Mouse (Mus musculus): ENCODE data around the gene Bin2. TPM values are rescaled to one million over a fixed set of nuclear protein-coding genes. Genes with fewer than 3 reads are reported as not detected.
"Not testable (repeated sequence)": the region's sequence is repeated elsewhere in the genome, so short reads cannot be mapped to it uniquely, and the experiment has no call there.

The Bin2 gene
- polyA plus RNA-seq, 1 experiment from 2014 or later: 62.1 TPM

GRCm38 (mm10) chr15:100627774-100628370 is 41.5 kb downstream of the Bin2 start:
- no peaks in the 10 kb centered on the region for H3K9me3 ChIP-seq (ENCODE audit: control insufficient read depth, low read length)
- 26% methylated on average over 11 of the region's 11 CpGs for WGBS
- H3K4me3 ChIP-seq (ENCODE audit: low read depth, low read length): no peak overlapping the region
- DNase-seq (ENCODE audit: low spot score) (no peak), ATAC-seq (replicated peaks; ENCODE audit: low FRiP score) (no peak)
- no peaks in the 10 kb centered on the region; the same call in 1 of the 2 replicates for H3K27me3 ChIP-seq (replicated peaks; ENCODE audit: control insufficient read depth, insufficient read depth, low read length)
- peak overlapping the region; percentile 25 for H3K27ac ChIP-seq (ENCODE audit: low read depth, low read length)
- no peak overlapping the region for H3K4me2 ChIP-seq
- peaks cover 16% of the 10 kb centered on the region for H3K4me1 ChIP-seq (replicated peaks; ENCODE audit: control insufficient read depth, insufficient read depth, low read length)
- no peaks in the 10 kb centered on the region for H3K36me3 ChIP-seq (ENCODE audit: control insufficient read depth, insufficient read depth, low read length)
- H3K9ac ChIP-seq (ENCODE audit: low read depth, low read length): no peak overlapping the region

- Histone ChIP-seq H3K4me1 (replicated peaks; ENCODE audit: control insufficient read depth, insufficient read depth, low read length) (peaks cover 13% of the 10 kb centered on the region), H3K27me3 (replicated peaks; ENCODE audit: control insufficient read depth, insufficient read depth, low read length) (no peaks in the 10 kb centered on the region; the same call in 1 of the 2 replicates), H3K4me3 (ENCODE audit: low read depth, low read length) (no peak overlapping the region), H3K36me3 (ENCODE audit: control insufficient read depth, insufficient read depth, low read length) (no peaks in the 10 kb centered on the region), H3K27ac (ENCODE audit: low read depth, low read length) (no peak overlapping the region), H3K9ac (ENCODE audit: low read depth, low read length) (no peak overlapping the region), H3K4me2 (no peak overlapping the region), H3K9me3 (ENCODE audit: control insufficient read depth, low read length) (no peaks in the 10 kb centered on the region)
- DNase-seq (ENCODE audit: low spot score): no peak
- ATAC-seq (replicated peaks; ENCODE audit: low FRiP score): no peak
- WGBS: 21% methylated on average over 10 of the region's 10 CpGs
Measured at GRCm38 (mm10) chr15:100627287-100627686, 42.1 kb downstream of the Bin2 start.

- H3K9me3 ChIP-seq (ENCODE audit: control insufficient read depth, low read length): no peaks in the 10 kb centered on the region
- WGBS: 83% methylated on average over 3 of the region's 3 CpGs
- H3K27me3 ChIP-seq (replicated peaks; ENCODE audit: control insufficient read depth, insufficient read depth, low read length): no peaks in the 10 kb centered on the region; the same call in 1 of the 2 replicates
- DNase-seq (ENCODE audit: low spot score): no peak
- H3K9ac ChIP-seq (ENCODE audit: low read depth, low read length): no peak overlapping the region
- H3K4me2 ChIP-seq: no peak overlapping the region
- no peak overlapping the region for H3K4me3 ChIP-seq (ENCODE audit: low read depth, low read length)
- no peak for ATAC-seq (replicated peaks; ENCODE audit: low FRiP score)
- H3K27ac ChIP-seq (ENCODE audit: low read depth, low read length): no peak overlapping the region
- peaks cover 8% of the 10 kb centered on the region for H3K4me1 ChIP-seq (replicated peaks; ENCODE audit: control insufficient read depth, insufficient read depth, low read length)
- peaks cover 12% of the 10 kb centered on the region for H3K36me3 ChIP-seq (ENCODE audit: control insufficient read depth, insufficient read depth, low read length)
Measured at GRCm38 (mm10) chr15:100624435-100624834, 44.9 kb downstream of the Bin2 start.

- WGBS: 74% methylated on average over 9 of the region's 9 CpGs
- Histone ChIP-seq H3K27ac (ENCODE audit: low read depth, low read length) (no peak overlapping the region), H3K27me3 (replicated peaks; ENCODE audit: control insufficient read depth, insufficient read depth, low read length) (no peaks in the 10 kb centered on the region; the same call in 1 of the 2 replicates), H3K9me3 (ENCODE audit: control insufficient read depth, low read length) (no peaks in the 10 kb centered on the region), H3K4me1 (replicated peaks; ENCODE audit: control insufficient read depth, insufficient read depth, low read length) (peaks cover 8% of the 10 kb centered on the region), H3K4me2 (no peak overlapping the region), H3K36me3 (ENCODE audit: control insufficient read depth, insufficient read depth, low read length) (peaks cover 18% of the 10 kb centered on the region), H3K9ac (ENCODE audit: low read depth, low read length) (no peak overlapping the region), H3K4me3 (ENCODE audit: low read depth, low read length) (no peak overlapping the region)
- DNase-seq (ENCODE audit: low spot score) (no peak), ATAC-seq (replicated peaks; ENCODE audit: low FRiP score) (no peak)
Measured at GRCm38 (mm10) chr15:100623754-100624153, 45.6 kb downstream of the Bin2 start.

GRCm38 (mm10) chr15:100622164-100622563 is 47.2 kb downstream of the Bin2 start:
- 81% methylated on average over 7 of the region's 7 CpGs for WGBS
- no peak overlapping the region for H3K4me3 ChIP-seq (ENCODE audit: low read depth, low read length)
- DNase-seq (ENCODE audit: low spot score) (no peak), ATAC-seq (replicated peaks; ENCODE audit: low FRiP score) (no peak; the same call in 1 of the 2 replicates)
- no peak overlapping the region for H3K9ac ChIP-seq (ENCODE audit: low read depth, low read length)
- H3K27ac ChIP-seq (ENCODE audit: low read depth, low read length): peak overlapping the region; percentile 28; the same call in 1 of the 2 replicates
- H3K4me1 ChIP-seq (replicated peaks; ENCODE audit: control insufficient read depth, insufficient read depth, low read length): no peaks in the 10 kb centered on the region; the same call in 1 of the 2 replicates
- no peak overlapping the region for H3K4me2 ChIP-seq
- peaks cover 29% of the 10 kb centered on the region for H3K36me3 ChIP-seq (ENCODE audit: control insufficient read depth, insufficient read depth, low read length)
- no peaks in the 10 kb centered on the region for H3K27me3 ChIP-seq (replicated peaks; ENCODE audit: control insufficient read depth, insufficient read depth, low read length)
- no peaks in the 10 kb centered on the region for H3K9me3 ChIP-seq (ENCODE audit: control insufficient read depth, low read length)

GRCm38 (mm10) chr15:100621671-100622070 is 47.7 kb downstream of the Bin2 start:
- not testable (repeated sequence) for ATAC-seq (replicated peaks; ENCODE audit: low FRiP score); H3K4me2 ChIP-seq; H3K27ac ChIP-seq (ENCODE audit: low read depth, low read length); H3K9me3 ChIP-seq (ENCODE audit: control insufficient read depth, low read length); H3K27me3 ChIP-seq (replicated peaks; ENCODE audit: control insufficient read depth, insufficient read depth, low read length); H3K9ac ChIP-seq (ENCODE audit: low read depth, low read length); H3K4me3 ChIP-seq (ENCODE audit: low read depth, low read length); H3K4me1 ChIP-seq (replicated peaks; ENCODE audit: control insufficient read depth, insufficient read depth, low read length); DNase-seq (ENCODE audit: low spot score)
- WGBS: 68% methylated on average over 9 of the region's 9 CpGs
- H3K36me3 ChIP-seq (ENCODE audit: control insufficient read depth, insufficient read depth, low read length): peaks cover 29% of the 10 kb centered on the region

GRCm38 (mm10) chr15:100619200-100619599 is 50.2 kb downstream of the Bin2 start:
- Histone ChIP-seq H3K4me2 (no peak overlapping the region), H3K4me3 (ENCODE audit: low read depth, low read length) (no peak overlapping the region), H3K36me3 (ENCODE audit: control insufficient read depth, insufficient read depth, low read length) (peaks cover 29% of the 10 kb centered on the region), H3K27me3 (replicated peaks; ENCODE audit: control insufficient read depth, insufficient read depth, low read length) (no peaks in the 10 kb centered on the region), H3K4me1 (replicated peaks; ENCODE audit: control insufficient read depth, insufficient read depth, low read length) (peaks cover 6% of the 10 kb centered on the region), H3K9ac (ENCODE audit: low read depth, low read length) (no peak overlapping the region), H3K27ac (ENCODE audit: low read depth, low read length) (no peak overlapping the region), H3K9me3 (ENCODE audit: control insufficient read depth, low read length) (no peaks in the 10 kb centered on the region)
- ATAC-seq (replicated peaks; ENCODE audit: low FRiP score): no peak
- WGBS: 86% methylated on average over 7 of the region's 7 CpGs
- no peak for DNase-seq (ENCODE audit: low spot score)

GRCm38 (mm10) chr15:100616221-100616620 is 53.1 kb downstream of the Bin2 start:
- H3K27me3 ChIP-seq (replicated peaks; ENCODE audit: control insufficient read depth, insufficient read depth, low read length): no peaks in the 10 kb centered on the region
- H3K4me3 ChIP-seq (ENCODE audit: low read depth, low read length): peak overlapping the region; percentile 94
- H3K36me3 ChIP-seq (ENCODE audit: control insufficient read depth, insufficient read depth, low read length): peaks cover 29% of the 10 kb centered on the region
- H3K4me1 ChIP-seq (replicated peaks; ENCODE audit: control insufficient read depth, insufficient read depth, low read length): peaks cover 14% of the 10 kb centered on the region
- no peaks in the 10 kb centered on the region for H3K9me3 ChIP-seq (ENCODE audit: control insufficient read depth, low read length)
- peak overlapping the region; percentile 98 for H3K9ac ChIP-seq (ENCODE audit: low read depth, low read length)
- under 1% methylated on average over 19 of the region's 19 CpGs for WGBS
- H3K4me2 ChIP-seq: peak overlapping the region; percentile 92
- DNase-seq (ENCODE audit: low spot score) (no peak), ATAC-seq (replicated peaks; ENCODE audit: low FRiP score) (no peak)
- H3K27ac ChIP-seq (ENCODE audit: low read depth, low read length): peak overlapping the region; percentile 99

- Histone ChIP-seq H3K9me3 (ENCODE audit: control insufficient read depth, low read length) (no peaks in the 10 kb centered on the region), H3K4me1 (replicated peaks; ENCODE audit: control insufficient read depth, insufficient read depth, low read length) (peaks cover 14% of the 10 kb centered on the region), H3K9ac (ENCODE audit: low read depth, low read length) (peak overlapping the region; percentile 98), H3K36me3 (ENCODE audit: control insufficient read depth, insufficient read depth, low read length) (peaks cover 27% of the 10 kb centered on the region), H3K4me2 (peak overlapping the region; percentile 92), H3K27ac (ENCODE audit: low read depth, low read length) (peak overlapping the region; percentile 99), H3K4me3 (ENCODE audit: low read depth, low read length) (peak overlapping the region; percentile 94), H3K27me3 (replicated peaks; ENCODE audit: control insufficient read depth, insufficient read depth, low read length) (no peaks in the 10 kb centered on the region)
- peak; percentile 79 for ATAC-seq (replicated peaks; ENCODE audit: low FRiP score)
- WGBS: under 1% methylated on average over 43 of the region's 43 CpGs
- DNase-seq (ENCODE audit: low spot score): peak; percentile 90
Measured at GRCm38 (mm10) chr15:100615825-100616220, 53.5 kb downstream of the Bin2 start.
